Mouse (Mus musculus) liver, embryonic 14.5 days (tissue): ENCODE data around the gene Plekhm1. TPM values are rescaled to one million over a fixed set of nuclear protein-coding genes. Genes with fewer than 3 reads are reported as not detected.
"Not testable (repeated sequence)": the region's sequence is repeated elsewhere in the genome, so short reads cannot be mapped to it uniquely, and the experiment has no call there.

Experiments used
- ATAC-seq: fragments of 200-750 bp; cut with Nextera tagmentation; 2 replicates; pipeline ENCODE4 v1.8.0; 2017; ENCODE audit warnings: moderate number of reproducible peaks, mild to moderate bottlenecking, moderate library complexity; ENCODE audit not compliant: insufficient read depth
- DNase-seq, 3 experiments: peaks; one replicate each; pipeline ENCODE4 v3.0.0-alpha.2; 2012 to 2013; ENCODE audit warnings: low read depth in 3 of 3, low spot score in 3 of 3
- H3K27ac ChIP-seq: fragments of 300-500 bp; sonication (generic); 2 replicates; pipeline ENCODE4 v1.5.1; 2014; ENCODE audit warnings: moderate library complexity, mild to moderate bottlenecking, control low read depth, inconsistent platforms
- H3K27me3 ChIP-seq: fragments of 300-500 bp; sonication (generic); 2 replicates; pipeline ENCODE4 v1.6.1; 2014; ENCODE audit warnings: mild to moderate bottlenecking, low read length, moderate library complexity; ENCODE audit not compliant: control insufficient read depth, insufficient read depth
- H3K36me3 ChIP-seq: fragments of 300-500 bp; sonication (generic); replicated peaks from 2 replicates; pipeline ENCODE4 v1.6.1; 2014; ENCODE audit warnings: low read depth; ENCODE audit not compliant: control insufficient read depth, insufficient read depth
- H3K4me1 ChIP-seq, 2 experiments: fragments of 200-500 bp in 1 of 2; fragments of 300-500 bp in 1 of 2; sonication (generic) in 1 of 2; replicated peaks; 2 replicates each; pipeline ENCODE4 v1.6.1; 2012 to 2014; ENCODE audit warnings: antibody characterized with exemption in 1 of 2, inconsistent platforms in 1 of 2, low read length in 1 of 2; ENCODE audit not compliant: control insufficient read depth in 2 of 2, insufficient read depth in 2 of 2
- H3K4me2 ChIP-seq: fragments of 300-500 bp; sonication (generic); 2 replicates; pipeline ENCODE4 v1.6.1; 2014; ENCODE audit warnings: low read depth, mild to moderate bottlenecking, control low read depth, moderate library complexity
- H3K4me3 ChIP-seq, 2 experiments: fragments of 200-500 bp in 1 of 2; fragments of 300-500 bp in 1 of 2; sonication (generic) in 1 of 2; 2 replicates each; pipeline ENCODE4 v1.5.1; 2012 to 2014; ENCODE audit warnings: low read depth in 2 of 2, low read length in 2 of 2, mild to moderate bottlenecking in 2 of 2, control low read depth in 1 of 2, inconsistent platforms in 1 of 2, moderate library complexity in 1 of 2; ENCODE audit not compliant: insufficient read depth in 1 of 2
- H3K9ac ChIP-seq: fragments of 300-500 bp; sonication (generic); replicated peaks from 2 replicates; pipeline ENCODE4 v1.6.1; 2014; ENCODE audit warnings: mild to moderate bottlenecking, control low read depth, moderate library complexity
- H3K9me3 ChIP-seq: fragments of 300-500 bp; sonication (generic); 2 replicates; pipeline ENCODE4 v1.6.1; 2016; ENCODE audit warnings: low read length, mixed read lengths; ENCODE audit not compliant: control insufficient read depth
- CTCF ChIP-seq: IDR thresholded peaks from 2 replicates; pipeline ENCODE4 v1.5.1; 2016; ENCODE audit warnings: antibody characterized with exemption, low read depth, control low read depth
- EP300 ChIP-seq: IDR thresholded peaks from 2 replicates; pipeline ENCODE4 v1.6.1; 2016; ENCODE audit warnings: antibody characterized with exemption, low read depth
- WGBS: fragments of 180-500 bp; shearing (Covaris S2); extraction: QIAGEN DNeasy Blood & Tissue Kit; methylation state at CpG from one replicate; pipeline ENCODE4 v1.1.7; 2014; ENCODE audit not compliant: insufficient replicate concordance; 5-methylcytosine and 5-hydroxymethylcytosine counted together
- polyA plus RNA-seq, 2 experiments: library from polyadenylated mRNA; depleted of rRNA in 1 of 2; stranded (reverse) in 1 of 2; unstranded in 1 of 2; fragments of >200 nt; fragmentation: Nextera tagmentation in 1 of 2; extraction: Ambion mirVana in 1 of 2; gene quantifications; 2 replicates each; pipeline versions ENCODE4 v1.2.1 to v1.2.3; 2012 to 2014

Gene Plekhm1
- polyA plus RNA-seq, 2 experiments = 3.3 to 3.7 TPM

- no peak overlapping the region for H3K9ac ChIP-seq
- 74% methylated on average over 10 of the region's 10 CpGs for WGBS
Measured at GRCm38 (mm10) chr11:103331502-103332185, 80.8 kb downstream of the Plekhm1 start.

GRCm38 (mm10) chr11:103330651-103331319 lies 81.7 kb downstream of the Plekhm1 start:
- WGBS = 66% methylated on average over 7 of the region's 7 CpGs
- Histone ChIP-seq H3K4me2 (no peak overlapping the region), H3K27me3 (no peaks in the 10 kb centered on the region), H3K4me3 (no peak overlapping the region), H3K27ac (no peak overlapping the region), H3K9me3 (no peaks in the 10 kb centered on the region), H3K36me3 (no peaks in the 10 kb centered on the region), H3K4me1 (no peaks in the 10 kb centered on the region), H3K9ac (no peak overlapping the region)
- no peak for TF ChIP-seq EP300
- 0 out of 2 replicates have a peak, but pooled peaks have one; percentile 30 for TF ChIP-seq CTCF
- DNase-seq (no peak), ATAC-seq (no peak)

More at GRCm38 (mm10) chr11:103331502-103332185, 80.8 kb downstream of the Plekhm1 start:
- ATAC-seq = no peak
- DNase-seq = no peak
- H3K4me2 ChIP-seq = no peak overlapping the region
- H3K27me3 ChIP-seq = no peaks in the 10 kb centered on the region
- H3K36me3 ChIP-seq = no peaks in the 10 kb centered on the region
- no peak overlapping the region for H3K4me3 ChIP-seq
- no peak overlapping the region for H3K27ac ChIP-seq
- H3K4me1 ChIP-seq = no peaks in the 10 kb centered on the region
- TF ChIP-seq EP300 (no peak), CTCF (no peak)
- H3K9me3 ChIP-seq = no peaks in the 10 kb centered on the region

- Histone ChIP-seq H3K4me3 (no peak overlapping the region), H3K36me3 (no peaks in the 10 kb centered on the region), H3K27ac (no peak overlapping the region), H3K9ac (no peak overlapping the region), H3K27me3 (no peaks in the 10 kb centered on the region), H3K4me1 (peaks cover 0 to 2% of the 10 kb centered on the region in 2 experiments; a peak in 1 of 4 replicates), H3K4me2 (no peak overlapping the region), H3K9me3 (no peaks in the 10 kb centered on the region)
- 18% methylated on average over 5 of the region's 5 CpGs for WGBS
- no peak for ATAC-seq
- peak in 2 of 3 experiments; percentile 28 to 38 for DNase-seq
- TF ChIP-seq EP300 = no peak
- TF ChIP-seq CTCF = peak; percentile 92
Measured at GRCm38 (mm10) chr11:103326950-103327349, 85.5 kb downstream of the Plekhm1 start.

- H3K4me2 ChIP-seq = no peak overlapping the region
- ATAC-seq = no peak
Measured at GRCm38 (mm10) chr11:103325172-103325571, 87.3 kb downstream of the Plekhm1 start.

GRCm38 (mm10) chr11:103324723-103325122 lies 87.8 kb downstream of the Plekhm1 start:
- WGBS = 45% methylated on average over 13 of the region's 13 CpGs
- H3K4me2 ChIP-seq = no peak overlapping the region
- no peak overlapping the region for H3K9ac ChIP-seq
- H3K36me3 ChIP-seq = no peaks in the 10 kb centered on the region
- H3K27ac ChIP-seq = no peak overlapping the region
- ATAC-seq = no peak
- no peak for DNase-seq
- H3K4me1 ChIP-seq = peaks cover 0 to 2% of the 10 kb centered on the region in 2 experiments; a peak in 1 of 4 replicates
- TF ChIP-seq EP300 (no peak), CTCF (no peak)
- H3K4me3 ChIP-seq = no peak overlapping the region
- no peaks in the 10 kb centered on the region for H3K9me3 ChIP-seq
- no peaks in the 10 kb centered on the region for H3K27me3 ChIP-seq

More at GRCm38 (mm10) chr11:103325172-103325571, 87.3 kb downstream of the Plekhm1 start:
- no peak for TF ChIP-seq EP300
- TF ChIP-seq CTCF = peak; percentile 80
- Histone ChIP-seq H3K4me3 (no peak overlapping the region), H3K9ac (no peak overlapping the region), H3K4me1 (peaks cover 0 to 2% of the 10 kb centered on the region in 2 experiments; a peak in 1 of 4 replicates), H3K27me3 (no peaks in the 10 kb centered on the region), H3K27ac (no peak overlapping the region), H3K36me3 (no peaks in the 10 kb centered on the region), H3K9me3 (no peaks in the 10 kb centered on the region)
- DNase-seq = peak in 2 of 3 experiments; percentile 7 to 22
- 14% methylated on average over 8 of the region's 8 CpGs for WGBS

- DNase-seq = not testable (repeated sequence)
Measured at GRCm38 (mm10) chr11:103322832-103323231, 89.7 kb downstream of the Plekhm1 start.

More at GRCm38 (mm10) chr11:103322832-103323231, 89.7 kb downstream of the Plekhm1 start:
- H3K9me3 ChIP-seq, H3K36me3 ChIP-seq, ATAC-seq, H3K9ac ChIP-seq, H3K27me3 ChIP-seq, H3K4me3 ChIP-seq, H3K4me1 ChIP-seq, H3K4me2 ChIP-seq, H3K27ac ChIP-seq: not testable (repeated sequence)
- WGBS = 17% methylated on average over 4 of the region's 4 CpGs
